Mouse (Mus musculus) Patski (cell line): Measurements from ENCODE around the gene Gas7. TPM values are rescaled to one million over a fixed set of nuclear protein-coding genes. Genes with fewer than 3 reads are reported as not detected.

Experiments used
- ATAC-seq: fragments of 100-300 bp; one replicate; pipeline ENCODE4 v1.8.0; 2021
- CTCF ChIA-PET: fragments of 350-600 bp; sonication (Branson Sonifier 250); formaldehyde crosslinking; loops from one replicate; lab custom pipeline; 2022; ENCODE audit warnings: inconsistent platforms; lab: Charles Lee
- POLR2A ChIA-PET: fragments of 350-600 bp; sonication (Branson Sonifier 250); formaldehyde crosslinking; loops from one replicate; lab custom pipeline; 2022; ENCODE audit warnings: antibody characterized with exemption, inconsistent platforms; lab: Charles Lee
- DNase-seq: peaks from one replicate; pipeline ENCODE4 v3.0.0-alpha.2; 2011; ENCODE audit warnings: low read depth, low spot score
- H3K27me3 ChIP-seq: fragments of 371-371 bp; one replicate; pipeline ENCODE4 v1.5.1; 2021
- CTCF ChIP-seq: fragments of 100-300 bp; IDR thresholded peaks from one replicate; pipeline ENCODE4 v1.5.1; 2021
- in situ Hi-C: fragments of 300-500 bp; cut with MboI; formaldehyde crosslinking; loops from 3 replicates; pipeline ENCODE4 v1.11.1; 2018; ENCODE audit warnings: low pct_unique_long_range_greater_than_20kb, mixed read lengths
- polyA plus RNA-seq: library from polyadenylated mRNA; unstranded; gene quantifications from one replicate; pipeline ENCODE4 v1.2.3, GENCODE M21; 2021

Gas7 gene
- polyA plus RNA-seq, 1 experiment from 2014 or later = 0.41 TPM

GRCm38 (mm10) chr11:67588828-67589314, 133.6 kb downstream of the Gas7 start:
- H3K27me3 ChIP-seq = peaks cover 9% of the 10 kb centered on the region
- ATAC-seq = peak; percentile 68
- DNase-seq = peak; percentile 9
- POLR2A ChIA-PET = no interaction called here
- in situ Hi-C loops = no loop called here
- TF ChIP-seq CTCF = no peak
- CTCF ChIA-PET = no interaction called here

GRCm38 (mm10) chr11:67596233-67596632, 141.0 kb downstream of the Gas7 start:
- peaks cover 14% of the 10 kb centered on the region for H3K27me3 ChIP-seq
- no peak for ATAC-seq
- in situ Hi-C loops = no loop called here
- CTCF ChIA-PET = no interaction called here
- POLR2A ChIA-PET = no interaction called here
- no peak for DNase-seq
- TF ChIP-seq CTCF = no peak

GRCm38 (mm10) chr11:67596856-67597255, 141.6 kb downstream of the Gas7 start:
- ATAC-seq (no peak), DNase-seq (no peak)
- POLR2A ChIA-PET = interaction anchor here (0.7 kb wide), 1 partner anchor 31 kb away, joined by 3 read pairs; no protein-coding TSS in a partner anchor
- in situ Hi-C loops = no loop called here
- TF ChIP-seq CTCF = no peak
- CTCF ChIA-PET = no interaction called here
- peaks cover 12% of the 10 kb centered on the region for H3K27me3 ChIP-seq

- POLR2A ChIA-PET = no interaction called here
- in situ Hi-C loops = no loop called here
- H3K27me3 ChIP-seq = peaks cover 12% of the 10 kb centered on the region
Measured at GRCm38 (mm10) chr11:67597388-67597787, 142.2 kb downstream of the Gas7 start.

GRCm38 (mm10) chr11:67599141-67599540, 143.9 kb downstream of the Gas7 start:
- ATAC-seq (no peak), DNase-seq (no peak)
- H3K27me3 ChIP-seq = peaks cover 12% of the 10 kb centered on the region
- TF ChIP-seq CTCF = no peak
- POLR2A ChIA-PET = no interaction called here
- in situ Hi-C loops = no loop called here
- CTCF ChIA-PET = no interaction called here

More at GRCm38 (mm10) chr11:67597388-67597787, 142.2 kb downstream of the Gas7 start:
- ATAC-seq (no peak), DNase-seq (no peak)
- no peak for TF ChIP-seq CTCF
- CTCF ChIA-PET = no interaction called here

- ChIA-PET POLR2A (no interaction called here), CTCF (interaction anchor here (1.2 kb wide), 1 partner anchor 9 kb away, joined by 4 read pairs; no protein-coding TSS in a partner anchor)
- in situ Hi-C loops = no loop called here
Measured at GRCm38 (mm10) chr11:67600710-67601430, 145.6 kb downstream of the Gas7 start.

GRCm38 (mm10) chr11:67602711-67603369, 147.6 kb downstream of the Gas7 start:
- CTCF ChIA-PET = no interaction called here
- ATAC-seq = no peak

More at GRCm38 (mm10) chr11:67600710-67601430, 145.6 kb downstream of the Gas7 start:
- ATAC-seq (no peak), DNase-seq (no peak)
- H3K27me3 ChIP-seq = peaks cover 12% of the 10 kb centered on the region
- no peak for TF ChIP-seq CTCF

GRCm38 (mm10) chr11:67604481-67604880, 149.2 kb downstream of the Gas7 start:
- ChIA-PET CTCF (no interaction called here), POLR2A (no interaction called here)
- in situ Hi-C loops = no loop called here
- H3K27me3 ChIP-seq = peaks cover under 1% of the 10 kb centered on the region
- no peak for ATAC-seq
- TF ChIP-seq CTCF = no peak
- no peak for DNase-seq

More at GRCm38 (mm10) chr11:67602711-67603369, 147.6 kb downstream of the Gas7 start:
- in situ Hi-C loops = no loop called here
- peaks cover 7% of the 10 kb centered on the region for H3K27me3 ChIP-seq
- POLR2A ChIA-PET = no interaction called here
- no peak for TF ChIP-seq CTCF
- DNase-seq = no peak

- POLR2A ChIA-PET = no interaction called here
- DNase-seq (no peak), ATAC-seq (no peak)
- TF ChIP-seq CTCF = no peak
- CTCF ChIA-PET = no interaction called here
- in situ Hi-C loops = no loop called here
- H3K27me3 ChIP-seq = peaks cover 7% of the 10 kb centered on the region
Measured at GRCm38 (mm10) chr11:67608114-67608683, 153.0 kb downstream of the Gas7 start.

GRCm38 (mm10) chr11:67612158-67612839, 157.1 kb downstream of the Gas7 start:
- in situ Hi-C loops = no loop called here

More at GRCm38 (mm10) chr11:67612158-67612839, 157.1 kb downstream of the Gas7 start:
- POLR2A ChIA-PET = no interaction called here
- ATAC-seq = no peak
- CTCF ChIA-PET = interaction anchor here (1.5 kb wide), 1 partner anchor 8 kb away, joined by 4 read pairs; no protein-coding TSS in a partner anchor
- no peak for TF ChIP-seq CTCF
- DNase-seq = no peak
- H3K27me3 ChIP-seq = peaks cover 27% of the 10 kb centered on the region
